Mouse (Mus musculus): Measurements from ENCODE around the gene Nxph1. TPM values are rescaled to one million over a fixed set of nuclear protein-coding genes. Genes with fewer than 3 reads are reported as not detected.

The Nxph1 gene
- polyA plus RNA-seq (2014; fragmentation: Nextera tagmentation; extraction: Ambion mirVana): 3.1 TPM in 2 replicates

DNA sequence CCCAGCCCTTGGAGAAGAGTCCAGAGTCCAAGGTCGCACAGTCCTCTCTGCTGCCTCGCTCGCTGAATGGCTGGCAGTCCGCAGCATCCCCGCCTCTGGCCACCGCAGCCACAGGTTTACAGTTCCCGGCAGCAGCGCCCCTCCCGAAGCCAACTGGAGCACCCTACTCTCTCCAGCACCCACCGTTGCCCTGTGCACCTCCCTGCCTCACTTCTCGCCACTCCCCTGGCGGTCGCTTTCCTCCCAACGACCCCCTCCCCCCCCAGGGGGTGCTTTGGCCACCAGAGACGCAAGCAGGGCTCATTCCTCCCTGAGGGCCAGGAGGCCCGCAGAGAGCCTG, at the start of gene Nxph1:
TSS of gene Nxph1 (plus strand) at position 301 of the 340 bp plus-strand sequence.
- ATAC-seq (ENCODE audit: low read depth): peak; percentile 42; the same call in 1 of the 2 replicates

DNA sequence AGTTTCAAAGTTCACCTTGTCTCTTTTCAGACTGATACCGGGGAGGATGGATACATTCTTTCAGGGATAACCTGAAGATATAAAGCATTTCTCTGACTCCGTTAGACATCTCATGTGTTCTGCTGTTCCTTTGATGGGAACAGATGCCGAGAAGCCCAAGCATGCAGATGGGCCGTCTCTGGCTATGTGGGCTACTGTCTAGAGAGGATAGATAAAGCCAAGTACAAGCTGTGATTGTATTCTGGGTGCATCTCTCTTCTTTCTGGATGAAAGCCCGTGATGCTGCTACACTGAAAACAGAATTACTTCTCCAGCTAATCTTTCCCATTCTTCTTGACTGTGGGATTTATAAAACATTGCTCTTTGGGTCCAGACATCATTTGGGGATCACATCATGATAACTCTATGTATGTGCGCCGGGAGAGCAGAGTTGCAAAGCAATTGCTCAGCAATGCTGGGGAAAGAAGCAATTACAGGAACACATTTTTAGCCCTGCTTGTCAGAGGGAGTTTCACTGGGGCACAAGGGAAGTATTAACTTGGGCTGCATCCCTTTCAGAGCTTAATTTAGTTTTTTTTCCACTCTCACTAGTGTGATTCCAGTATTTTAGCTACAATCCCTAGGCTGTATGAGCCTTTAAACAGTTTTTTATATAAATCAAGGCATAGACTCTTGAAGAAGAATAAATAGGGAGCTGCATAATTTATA, 48.1 kb upstream of the Nxph1 start:
- Histone ChIP-seq H3K4me1 (ENCODE audit: control insufficient read depth, insufficient read depth, low read length) (peaks cover 8% of the 10 kb centered on the region), H3K4me3 (ENCODE audit: low read depth, low read length) (no peak overlapping the region), H3K4me2 (ENCODE audit: low read depth, low read length) (no peak overlapping the region), H3K9me3 (ENCODE audit: control insufficient read depth, low read length) (no peaks in the 10 kb centered on the region), H3K9ac (ENCODE audit: low read depth, low read length) (no peak overlapping the region), H3K27me3 (replicated peaks; ENCODE audit: control insufficient read depth, insufficient read depth, low read length) (no peaks in the 10 kb centered on the region), H3K27ac (replicated peaks; ENCODE audit: low read depth, low read length) (no peak overlapping the region), H3K36me3 (ENCODE audit: control insufficient read depth, insufficient read depth, low read length) (no peaks in the 10 kb centered on the region)
- DNase-seq (ENCODE audit: low spot score) (no peak), ATAC-seq (ENCODE audit: low read depth) (no peak)
- 67% methylated on average over 7 of the region's 7 CpGs for WGBS

More for the DNA sequence above, at the start of gene Nxph1:
- H3K9me3 ChIP-seq (ENCODE audit: control insufficient read depth, low read length): no peaks in the 10 kb centered on the region
- peak within 1 kb of the TSS; percentile 38 for H3K4me3 ChIP-seq (ENCODE audit: low read depth, low read length)
- H3K9ac ChIP-seq (ENCODE audit: low read depth, low read length): no peak within 1 kb of the TSS
- H3K27ac ChIP-seq (replicated peaks; ENCODE audit: low read depth, low read length): no peak within 1 kb of the TSS
- WGBS: 2% methylated on average over 9 of the region's 16 CpGs
- peak within 1 kb of the TSS; percentile 64 for H3K4me2 ChIP-seq (ENCODE audit: low read depth, low read length)
- peaks cover 74% of the 10 kb centered on the region for H3K27me3 ChIP-seq (replicated peaks; ENCODE audit: control insufficient read depth, insufficient read depth, low read length)
- H3K4me1 ChIP-seq (ENCODE audit: control insufficient read depth, insufficient read depth, low read length): 0 out of 2 replicates have a peak, but pooled peaks cover 4% of the 10 kb centered on the region
- no peak for DNase-seq (ENCODE audit: low spot score)
- no peaks in the 10 kb centered on the region for H3K36me3 ChIP-seq (ENCODE audit: control insufficient read depth, insufficient read depth, low read length)

DNA sequence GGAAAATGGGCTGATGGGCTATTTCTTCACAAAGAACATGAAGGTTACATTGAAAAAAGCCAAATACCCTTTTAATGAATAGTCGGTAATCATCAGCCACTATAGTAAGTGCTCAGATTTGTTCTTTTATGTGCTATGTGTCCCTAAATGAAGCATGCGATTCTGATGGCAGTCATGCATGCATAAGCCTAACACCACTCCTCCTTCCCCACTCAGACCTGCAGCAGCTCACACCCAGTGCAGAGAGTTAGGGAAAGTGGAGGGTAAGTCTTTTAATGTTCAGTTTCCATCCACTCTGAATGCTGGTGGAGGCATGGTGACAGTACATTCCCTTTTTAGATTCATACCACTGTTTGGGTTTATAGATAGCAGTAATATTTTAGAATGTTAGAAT, 47.5 kb upstream of the Nxph1 start:
- Histone ChIP-seq H3K36me3 (ENCODE audit: control insufficient read depth, insufficient read depth, low read length) (no peaks in the 10 kb centered on the region), H3K9me3 (ENCODE audit: control insufficient read depth, low read length) (no peaks in the 10 kb centered on the region), H3K4me2 (ENCODE audit: low read depth, low read length) (no peak overlapping the region), H3K4me1 (ENCODE audit: control insufficient read depth, insufficient read depth, low read length) (peaks cover 8% of the 10 kb centered on the region), H3K4me3 (ENCODE audit: low read depth, low read length) (no peak overlapping the region), H3K27ac (replicated peaks; ENCODE audit: low read depth, low read length) (no peak overlapping the region), H3K27me3 (replicated peaks; ENCODE audit: control insufficient read depth, insufficient read depth, low read length) (no peaks in the 10 kb centered on the region), H3K9ac (ENCODE audit: low read depth, low read length) (no peak overlapping the region)
- DNase-seq (ENCODE audit: low spot score) (no peak), ATAC-seq (ENCODE audit: low read depth) (no peak)
- WGBS: 68% methylated on average over 2 of the region's 2 CpGs

DNA sequence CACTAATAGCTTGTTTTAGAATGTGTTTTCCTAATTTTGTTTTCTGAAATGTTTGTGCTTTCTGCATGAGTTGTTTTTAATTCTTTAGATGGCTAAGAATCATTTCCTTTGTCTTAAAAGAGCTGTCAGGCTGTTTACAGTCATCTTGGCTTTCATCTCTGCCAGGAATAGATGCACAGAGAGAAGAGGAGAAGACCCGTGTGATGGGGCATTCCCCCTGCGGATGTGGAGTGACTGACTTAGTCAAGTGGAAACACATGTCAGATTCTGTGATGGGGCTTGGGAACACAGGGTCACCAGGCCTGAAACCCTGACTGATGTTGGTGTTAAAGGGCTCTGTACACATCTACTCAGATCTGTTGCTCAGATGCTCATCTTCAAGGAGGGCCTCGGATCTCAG, 40.3 kb upstream of the Nxph1 start:
- Histone ChIP-seq H3K9ac (ENCODE audit: low read depth, low read length) (no peak overlapping the region), H3K27ac (replicated peaks; ENCODE audit: low read depth, low read length) (no peak overlapping the region), H3K36me3 (ENCODE audit: control insufficient read depth, insufficient read depth, low read length) (no peaks in the 10 kb centered on the region), H3K4me2 (ENCODE audit: low read depth, low read length) (no peak overlapping the region), H3K4me1 (ENCODE audit: control insufficient read depth, insufficient read depth, low read length) (no peaks in the 10 kb centered on the region), H3K27me3 (replicated peaks; ENCODE audit: control insufficient read depth, insufficient read depth, low read length) (no peaks in the 10 kb centered on the region), H3K9me3 (ENCODE audit: control insufficient read depth, low read length) (no peaks in the 10 kb centered on the region), H3K4me3 (ENCODE audit: low read depth, low read length) (no peak overlapping the region)
- ATAC-seq (ENCODE audit: low read depth): no peak
- WGBS: 39% methylated on average over 3 of the region's 3 CpGs
- peak; percentile 11 for DNase-seq (ENCODE audit: low spot score)

DNA sequence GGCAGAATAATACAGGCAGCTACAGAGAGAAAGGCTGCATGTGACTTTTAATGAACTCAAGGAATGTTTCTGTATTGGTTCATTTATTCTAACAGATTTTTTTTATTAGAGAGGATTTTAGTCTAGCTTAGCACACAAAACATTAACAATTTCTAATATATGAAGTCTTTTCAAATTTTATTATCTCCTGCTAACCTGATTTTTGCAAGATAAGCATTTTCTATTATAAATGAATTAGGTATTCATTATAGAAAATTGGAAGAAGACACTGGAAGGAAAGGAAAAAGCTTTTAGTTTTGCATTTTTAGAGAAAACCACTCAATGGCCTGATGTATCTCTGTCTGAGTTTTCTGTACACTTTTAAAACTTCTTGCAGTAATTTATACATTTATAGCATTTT, 34.8 kb upstream of the Nxph1 start:
- Histone ChIP-seq H3K9ac (ENCODE audit: low read depth, low read length) (no peak overlapping the region), H3K27me3 (replicated peaks; ENCODE audit: control insufficient read depth, insufficient read depth, low read length) (no peaks in the 10 kb centered on the region), H3K36me3 (ENCODE audit: control insufficient read depth, insufficient read depth, low read length) (no peaks in the 10 kb centered on the region), H3K4me3 (ENCODE audit: low read depth, low read length) (no peak overlapping the region), H3K4me1 (ENCODE audit: control insufficient read depth, insufficient read depth, low read length) (no peaks in the 10 kb centered on the region), H3K4me2 (ENCODE audit: low read depth, low read length) (no peak overlapping the region), H3K27ac (replicated peaks; ENCODE audit: low read depth, low read length) (no peak overlapping the region), H3K9me3 (ENCODE audit: control insufficient read depth, low read length) (no peaks in the 10 kb centered on the region)
- no peak for DNase-seq (ENCODE audit: low spot score)
- ATAC-seq (ENCODE audit: low read depth): no peak

DNA sequence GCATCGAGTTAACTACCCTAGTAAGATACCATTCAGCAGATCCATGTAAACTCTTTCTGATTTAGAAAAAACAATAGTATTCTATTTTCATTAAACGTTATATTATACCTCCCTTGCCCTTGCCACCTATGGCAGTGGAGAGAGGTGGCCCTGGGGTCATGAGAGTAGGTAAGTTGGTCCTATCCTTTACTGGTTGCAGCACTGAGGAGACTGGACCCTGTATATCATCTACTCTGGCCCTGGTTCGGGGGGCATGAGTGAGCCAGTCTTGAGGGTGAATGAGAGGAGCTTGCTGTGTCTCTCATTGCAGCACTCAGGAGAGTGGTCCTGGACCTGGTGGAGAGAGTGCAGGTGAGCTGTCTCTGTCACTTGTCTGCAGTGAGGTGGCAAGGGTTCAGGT, 33.5 kb upstream of the Nxph1 start:
- Histone ChIP-seq H3K36me3 (ENCODE audit: control insufficient read depth, insufficient read depth, low read length) (no peaks in the 10 kb centered on the region), H3K9ac (ENCODE audit: low read depth, low read length) (no peak overlapping the region), H3K4me1 (ENCODE audit: control insufficient read depth, insufficient read depth, low read length) (no peaks in the 10 kb centered on the region), H3K4me3 (ENCODE audit: low read depth, low read length) (no peak overlapping the region), H3K27me3 (replicated peaks; ENCODE audit: control insufficient read depth, insufficient read depth, low read length) (no peaks in the 10 kb centered on the region), H3K27ac (replicated peaks; ENCODE audit: low read depth, low read length) (no peak overlapping the region), H3K9me3 (ENCODE audit: control insufficient read depth, low read length) (no peaks in the 10 kb centered on the region), H3K4me2 (ENCODE audit: low read depth, low read length) (no peak overlapping the region)
- DNase-seq (ENCODE audit: low spot score) (no peak), ATAC-seq (ENCODE audit: low read depth) (no peak)
- WGBS: 80% methylated on average over 3 of the region's 3 CpGs

DNA sequence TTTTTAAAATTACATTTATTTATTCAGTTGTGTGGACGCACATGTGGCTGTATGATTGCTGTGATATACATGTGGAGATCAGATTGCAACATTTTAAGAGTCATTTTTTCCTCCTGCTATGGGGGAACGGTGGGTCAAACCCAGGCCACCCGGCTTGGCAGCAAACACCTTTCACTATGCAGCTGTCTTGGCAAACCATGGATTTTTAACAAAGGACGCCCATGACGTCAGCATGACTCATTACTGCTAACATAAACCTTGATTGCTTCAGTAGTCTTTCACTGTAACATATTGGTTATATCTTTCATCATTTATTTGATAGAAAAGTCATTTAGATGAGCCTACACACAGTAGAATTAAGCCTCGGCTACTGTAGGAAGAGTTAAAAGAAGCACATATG, 23.8 kb upstream of the Nxph1 start:
- H3K9me3 ChIP-seq (ENCODE audit: control insufficient read depth, low read length): no peaks in the 10 kb centered on the region
- no peaks in the 10 kb centered on the region for H3K4me1 ChIP-seq (ENCODE audit: control insufficient read depth, insufficient read depth, low read length)
- no peak overlapping the region for H3K4me2 ChIP-seq (ENCODE audit: low read depth, low read length)
- no peaks in the 10 kb centered on the region for H3K27me3 ChIP-seq (replicated peaks; ENCODE audit: control insufficient read depth, insufficient read depth, low read length)
- H3K36me3 ChIP-seq (ENCODE audit: control insufficient read depth, insufficient read depth, low read length): no peaks in the 10 kb centered on the region
- ATAC-seq (ENCODE audit: low read depth): no peak
- H3K27ac ChIP-seq (replicated peaks; ENCODE audit: low read depth, low read length): no peak overlapping the region
- 48% methylated on average over 6 of the region's 6 CpGs for WGBS
- peak; percentile 36 for DNase-seq (ENCODE audit: low spot score)
- H3K9ac ChIP-seq (ENCODE audit: low read depth, low read length): no peak overlapping the region
- H3K4me3 ChIP-seq (ENCODE audit: low read depth, low read length): no peak overlapping the region

DNA sequence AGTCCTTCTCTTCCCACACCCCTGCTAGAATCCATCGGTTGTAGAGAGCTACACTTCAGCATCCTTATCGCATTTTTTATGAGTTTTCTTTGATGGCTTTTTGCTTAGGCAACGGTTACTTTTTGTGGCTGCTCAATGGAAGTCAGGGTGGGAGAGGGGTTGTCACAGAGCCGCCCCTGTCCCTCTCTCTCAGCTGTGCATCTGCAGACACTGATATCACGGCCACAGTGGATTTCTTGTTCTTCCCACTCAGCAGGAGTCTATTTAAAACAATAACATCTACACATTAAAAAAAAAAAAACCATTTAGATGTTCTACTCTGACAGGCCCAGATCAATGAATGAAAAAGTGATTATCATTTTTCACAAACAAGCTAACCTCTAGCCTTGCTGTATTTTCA, 13.0 kb upstream of the Nxph1 start:
- no peak overlapping the region for H3K9ac ChIP-seq (ENCODE audit: low read depth, low read length)
- DNase-seq (ENCODE audit: low spot score) (no peak), ATAC-seq (ENCODE audit: low read depth) (no peak)
- H3K27me3 ChIP-seq (replicated peaks; ENCODE audit: control insufficient read depth, insufficient read depth, low read length): no peaks in the 10 kb centered on the region
- 56% methylated on average over 5 of the region's 5 CpGs for WGBS
- no peaks in the 10 kb centered on the region for H3K9me3 ChIP-seq (ENCODE audit: control insufficient read depth, low read length)
- no peak overlapping the region for H3K4me3 ChIP-seq (ENCODE audit: low read depth, low read length)
- H3K27ac ChIP-seq (replicated peaks; ENCODE audit: low read depth, low read length): no peak overlapping the region
- H3K4me2 ChIP-seq (ENCODE audit: low read depth, low read length): no peak overlapping the region
- no peaks in the 10 kb centered on the region for H3K36me3 ChIP-seq (ENCODE audit: control insufficient read depth, insufficient read depth, low read length)
- H3K4me1 ChIP-seq (ENCODE audit: control insufficient read depth, insufficient read depth, low read length): no peaks in the 10 kb centered on the region

DNA sequence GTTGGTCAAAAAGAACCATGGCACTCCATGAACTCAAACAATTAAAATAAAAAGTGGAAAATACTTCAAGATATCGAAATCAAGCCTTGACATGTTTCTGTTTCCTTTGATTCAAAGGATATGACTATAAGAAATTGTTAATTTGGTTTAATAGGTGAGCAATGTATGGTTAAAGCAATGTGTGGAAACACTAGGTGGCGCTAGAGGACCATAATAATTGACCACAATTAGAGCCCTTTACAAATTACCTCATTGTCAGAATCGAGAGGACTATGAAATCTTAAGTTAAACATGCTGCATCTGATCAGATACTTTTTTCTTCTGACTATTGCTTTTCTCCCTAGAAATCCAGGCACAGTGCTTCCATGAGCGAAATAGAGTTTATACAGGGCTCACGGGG, 12.5 kb upstream of the Nxph1 start:
- no peaks in the 10 kb centered on the region for H3K36me3 ChIP-seq (ENCODE audit: control insufficient read depth, insufficient read depth, low read length)
- DNase-seq (ENCODE audit: low spot score) (peak; percentile 91), ATAC-seq (ENCODE audit: low read depth) (peak; percentile 65; the same call in 1 of the 2 replicates)
- no peaks in the 10 kb centered on the region for H3K27me3 ChIP-seq (replicated peaks; ENCODE audit: control insufficient read depth, insufficient read depth, low read length)
- H3K27ac ChIP-seq (replicated peaks; ENCODE audit: low read depth, low read length): no peak overlapping the region
- no peak overlapping the region for H3K9ac ChIP-seq (ENCODE audit: low read depth, low read length)
- 7% methylated on average over 5 of the region's 5 CpGs for WGBS
- H3K4me3 ChIP-seq (ENCODE audit: low read depth, low read length): no peak overlapping the region
- H3K4me1 ChIP-seq (ENCODE audit: control insufficient read depth, insufficient read depth, low read length): no peaks in the 10 kb centered on the region
- H3K9me3 ChIP-seq (ENCODE audit: control insufficient read depth, low read length): no peaks in the 10 kb centered on the region
- H3K4me2 ChIP-seq (ENCODE audit: low read depth, low read length): peak overlapping the region; percentile 29; the same call in 1 of the 2 replicates

Data from embryonic facial prominence, embryonic 14.5 days (tissue).